Mouse (Mus musculus): ENCODE measurements at regions not wholly inside any gene's neighbourhood (a gene's known extent, or its start where the extent isn't known, plus 50 kb on each side); places are given as distances from the start of the nearest gene placed in this dataset.

GRCm38 (mm10) chr4:106249028-106249782 lies 66.8 kb upstream of the Usp24 start:
- Histone ChIP-seq H3K36me3 (replicated peaks; ENCODE audit: low read length) (peaks cover 70% of the 10 kb centered on the region), H3K4me1 (peaks cover 69% of the 10 kb centered on the region), H3K27me3 (replicated peaks) (no peaks in the 10 kb centered on the region), H3K4me3 (replicated peaks) (peak overlapping the region; percentile 1), H3K9me3 (peaks cover 22% of the 10 kb centered on the region)
- TF ChIP-seq GATA1 (IDR thresholded peaks at IDR 0.05; ENCODE audit: borderline replicate concordance, low read length) (no peak), FLI1 (IDR thresholded peaks at IDR 0.05; ENCODE audit: low read length) (no peak)

GRCm38 (mm10) chr4:106250048-106250447 lies 66.0 kb upstream of the Usp24 start:
- peaks cover 65% of the 10 kb centered on the region for H3K4me1 ChIP-seq
- no peak overlapping the region for H3K4me3 ChIP-seq (replicated peaks)
- TF ChIP-seq FLI1 (IDR thresholded peaks at IDR 0.05; ENCODE audit: low read length) (no peak), GATA1 (IDR thresholded peaks at IDR 0.05; ENCODE audit: borderline replicate concordance, low read length) (no peak)
- H3K27me3 ChIP-seq (replicated peaks): no peaks in the 10 kb centered on the region
- H3K36me3 ChIP-seq (replicated peaks; ENCODE audit: low read length): peaks cover 70% of the 10 kb centered on the region
- H3K9me3 ChIP-seq: peaks cover 22% of the 10 kb centered on the region

GRCm38 (mm10) chr4:106251430-106251829 lies 64.6 kb upstream of the Usp24 start:
- TF ChIP-seq GATA1 (IDR thresholded peaks at IDR 0.05; ENCODE audit: borderline replicate concordance, low read length) (no peak), FLI1 (IDR thresholded peaks at IDR 0.05; ENCODE audit: low read length) (no peak)
- peaks cover 64% of the 10 kb centered on the region for H3K4me1 ChIP-seq
- peaks cover 72% of the 10 kb centered on the region for H3K36me3 ChIP-seq (replicated peaks; ENCODE audit: low read length)
- H3K9me3 ChIP-seq: peaks cover 22% of the 10 kb centered on the region
- no peaks in the 10 kb centered on the region for H3K27me3 ChIP-seq (replicated peaks)
- peak overlapping the region; percentile 53 for H3K4me3 ChIP-seq (replicated peaks)

GRCm38 (mm10) chr4:106252946-106253345 lies 63.1 kb upstream of the Usp24 start:
- Histone ChIP-seq H3K9me3 (peaks cover 18% of the 10 kb centered on the region), H3K27me3 (replicated peaks) (no peaks in the 10 kb centered on the region), H3K4me1 (peaks cover 73% of the 10 kb centered on the region), H3K36me3 (replicated peaks; ENCODE audit: low read length) (peaks cover 70% of the 10 kb centered on the region), H3K4me3 (replicated peaks) (no peak overlapping the region)
- TF ChIP-seq FLI1 (IDR thresholded peaks at IDR 0.05; ENCODE audit: low read length) (no peak), GATA1 (IDR thresholded peaks at IDR 0.05; ENCODE audit: borderline replicate concordance, low read length) (no peak)

GRCm38 (mm10) chr4:106254761-106255475 lies 61.1 kb upstream of the Usp24 start:
- Histone ChIP-seq H3K4me1 (peaks cover 64% of the 10 kb centered on the region), H3K36me3 (replicated peaks; ENCODE audit: low read length) (peaks cover 70% of the 10 kb centered on the region)

GRCm38 (mm10) chr4:106255959-106256609 lies 59.9 kb upstream of the Usp24 start:
- Histone ChIP-seq H3K4me3 (replicated peaks) (no peak overlapping the region), H3K9me3 (peaks cover 18% of the 10 kb centered on the region), H3K36me3 (replicated peaks; ENCODE audit: low read length) (peaks cover 77% of the 10 kb centered on the region), H3K27me3 (replicated peaks) (no peaks in the 10 kb centered on the region), H3K4me1 (peaks cover 69% of the 10 kb centered on the region)
- TF ChIP-seq GATA1 (IDR thresholded peaks at IDR 0.05; ENCODE audit: borderline replicate concordance, low read length) (no peak), FLI1 (IDR thresholded peaks at IDR 0.05; ENCODE audit: low read length) (no peak)

More at GRCm38 (mm10) chr4:106254761-106255475, 61.1 kb upstream of the Usp24 start:
- Histone ChIP-seq H3K4me3 (replicated peaks) (no peak overlapping the region), H3K27me3 (replicated peaks) (no peaks in the 10 kb centered on the region), H3K9me3 (peaks cover 18% of the 10 kb centered on the region)
- TF ChIP-seq GATA1 (IDR thresholded peaks at IDR 0.05; ENCODE audit: borderline replicate concordance, low read length) (no peak), FLI1 (IDR thresholded peaks at IDR 0.05; ENCODE audit: low read length) (no peak)

- Histone ChIP-seq H3K36me3 (replicated peaks; ENCODE audit: low read length) (peaks cover 75% of the 10 kb centered on the region), H3K4me1 (peaks cover 63% of the 10 kb centered on the region), H3K9me3 (no peaks in the 10 kb centered on the region), H3K27me3 (replicated peaks) (no peaks in the 10 kb centered on the region), H3K4me3 (replicated peaks) (no peak overlapping the region)
- TF ChIP-seq GATA1 (IDR thresholded peaks at IDR 0.05; ENCODE audit: borderline replicate concordance, low read length) (no peak), FLI1 (IDR thresholded peaks at IDR 0.05; ENCODE audit: low read length) (no peak)
Observed at GRCm38 (mm10) chr4:106261404-106261803, 54.6 kb upstream of the Usp24 start.

- Histone ChIP-seq H3K27me3 (replicated peaks) (no peaks in the 10 kb centered on the region), H3K9me3 (no peaks in the 10 kb centered on the region), H3K4me1 (peaks cover 59% of the 10 kb centered on the region), H3K4me3 (replicated peaks) (no peak overlapping the region), H3K36me3 (replicated peaks; ENCODE audit: low read length) (peaks cover 73% of the 10 kb centered on the region)
- TF ChIP-seq GATA1 (IDR thresholded peaks at IDR 0.05; ENCODE audit: borderline replicate concordance, low read length) (no peak), FLI1 (IDR thresholded peaks at IDR 0.05; ENCODE audit: low read length) (no peak)
Observed at GRCm38 (mm10) chr4:106261901-106262560, 54.0 kb upstream of the Usp24 start.

All from megakaryocyte, embryonic 14.5 days (primary cell).